Mouse (Mus musculus) neural tube, embryonic 14.5 days (tissue): ENCODE measurements at regions not wholly inside any gene's neighbourhood (a gene's known extent, or its start where the extent isn't known, plus 50 kb on each side); places are given as distances from the start of the nearest gene placed in this dataset.
"Not testable (repeated sequence)": the region's sequence is repeated elsewhere in the genome, so short reads cannot be mapped to it uniquely, and the experiment has no call there.

Experiments used
- ATAC-seq: fragments of 200-750 bp; cut with Nextera tagmentation; 2 replicates; pipeline ENCODE4 v1.8.0; 2017; ENCODE audit warnings: low read depth, mild to moderate bottlenecking, moderate TSS enrichment, moderate library complexity
- H3K27ac ChIP-seq: fragments of 300-500 bp; sonication (generic); 2 replicates; pipeline ENCODE4 v1.5.1; 2014; ENCODE audit warnings: low read depth, mild to moderate bottlenecking, control low read depth, low read length, moderate library complexity, mixed read lengths
- H3K27me3 ChIP-seq: fragments of 300-500 bp; sonication (generic); 2 replicates; pipeline ENCODE4 v1.6.1; 2014; ENCODE audit warnings: low read length; ENCODE audit not compliant: control insufficient read depth, insufficient read depth
- H3K36me3 ChIP-seq: fragments of 300-500 bp; sonication (generic); 2 replicates; pipeline ENCODE4 v1.6.1; 2014; ENCODE audit warnings: low read length, mixed read lengths; ENCODE audit not compliant: control insufficient read depth, insufficient read depth
- H3K4me1 ChIP-seq: fragments of 300-500 bp; sonication (generic); 2 replicates; pipeline ENCODE4 v1.6.1; 2014; ENCODE audit warnings: low read length; ENCODE audit not compliant: control insufficient read depth, insufficient read depth
- H3K4me2 ChIP-seq: fragments of 300-500 bp; sonication (generic); 2 replicates; pipeline ENCODE4 v1.6.1; 2014; ENCODE audit warnings: mild to moderate bottlenecking, low read depth, low read length, control low read depth
- H3K4me3 ChIP-seq: fragments of 300-500 bp; sonication (generic); 2 replicates; pipeline ENCODE4 v1.5.1; 2014; ENCODE audit warnings: low read depth, low read length, control low read depth, mixed read lengths
- H3K9ac ChIP-seq: fragments of 300-500 bp; sonication (generic); replicated peaks from 2 replicates; pipeline ENCODE4 v1.6.1; 2014; ENCODE audit warnings: low read depth, mild to moderate bottlenecking, control low read depth, low read length, mixed read lengths
- H3K9me3 ChIP-seq: fragments of 300-500 bp; sonication (generic); 2 replicates; pipeline ENCODE4 v1.6.1; 2016; ENCODE audit warnings: low read length; ENCODE audit not compliant: control insufficient read depth
- WGBS: fragments of 180-500 bp; shearing (Covaris S2); extraction: QIAGEN DNeasy Blood & Tissue Kit; methylation state at CpG from one replicate; pipeline ENCODE4 v1.1.7; 2014; 5-methylcytosine and 5-hydroxymethylcytosine counted together

GRCm38 (mm10) chr8:103686233-103686632 is 415.2 kb upstream of the Cdh5 start:
- H3K27ac ChIP-seq, H3K27me3 ChIP-seq, H3K4me1 ChIP-seq, H3K9me3 ChIP-seq, ATAC-seq, H3K4me2 ChIP-seq, H3K9ac ChIP-seq, H3K36me3 ChIP-seq, H3K4me3 ChIP-seq: not testable (repeated sequence)
- 89% methylated on average over 5 of the region's 5 CpGs for WGBS

GRCm38 (mm10) chr8:103690438-103690837 is 411.0 kb upstream of the Cdh5 start:
- Histone ChIP-seq H3K4me1 (no peaks in the 10 kb centered on the region), H3K4me3 (no peak overlapping the region), H3K27ac (no peak overlapping the region), H3K36me3 (no peaks in the 10 kb centered on the region), H3K9ac (no peak overlapping the region), H3K4me2 (no peak overlapping the region), H3K27me3 (no peaks in the 10 kb centered on the region), H3K9me3 (no peaks in the 10 kb centered on the region)
- 88% methylated on average over 1 of the region's 1 CpGs for WGBS
- ATAC-seq = no peak

- no peaks in the 10 kb centered on the region for H3K27me3 ChIP-seq
- H3K4me3 ChIP-seq = no peak overlapping the region
- no peaks in the 10 kb centered on the region for H3K9me3 ChIP-seq
- no peak overlapping the region for H3K9ac ChIP-seq
- H3K36me3 ChIP-seq = no peaks in the 10 kb centered on the region
- no peak for ATAC-seq
- no peak overlapping the region for H3K27ac ChIP-seq
- H3K4me1 ChIP-seq = no peaks in the 10 kb centered on the region
- H3K4me2 ChIP-seq = no peak overlapping the region
- 94% methylated on average over 8 of the region's 8 CpGs for WGBS
Measured at GRCm38 (mm10) chr8:103693531-103693930, 407.9 kb upstream of the Cdh5 start.

- Histone ChIP-seq H3K27ac (no peak overlapping the region), H3K36me3 (no peaks in the 10 kb centered on the region), H3K4me1 (no peaks in the 10 kb centered on the region), H3K4me2 (no peak overlapping the region), H3K9ac (no peak overlapping the region), H3K27me3 (no peaks in the 10 kb centered on the region), H3K9me3 (no peaks in the 10 kb centered on the region), H3K4me3 (no peak overlapping the region)
- ATAC-seq = no peak
- WGBS = 80% methylated on average over 7 of the region's 7 CpGs
Measured at GRCm38 (mm10) chr8:103694331-103694891, 407.0 kb upstream of the Cdh5 start.

- Histone ChIP-seq H3K27me3 (no peaks in the 10 kb centered on the region), H3K9ac (no peak overlapping the region), H3K4me3 (no peak overlapping the region), H3K36me3 (no peaks in the 10 kb centered on the region), H3K27ac (no peak overlapping the region), H3K4me2 (no peak overlapping the region), H3K9me3 (no peaks in the 10 kb centered on the region), H3K4me1 (no peaks in the 10 kb centered on the region)
- WGBS = 90% methylated on average over 1 of the region's 1 CpGs
- ATAC-seq = no peak
Measured at GRCm38 (mm10) chr8:103699016-103699520, 402.4 kb upstream of the Cdh5 start.

- Histone ChIP-seq H3K27ac (no peak overlapping the region), H3K9me3 (no peaks in the 10 kb centered on the region), H3K4me3 (no peak overlapping the region), H3K36me3 (no peaks in the 10 kb centered on the region), H3K9ac (no peak overlapping the region), H3K4me1 (no peaks in the 10 kb centered on the region), H3K27me3 (no peaks in the 10 kb centered on the region), H3K4me2 (no peak overlapping the region)
- no peak for ATAC-seq
- 71% methylated on average over 2 of the region's 2 CpGs for WGBS
Measured at GRCm38 (mm10) chr8:103702236-103702635, 399.2 kb upstream of the Cdh5 start.

GRCm38 (mm10) chr8:103706084-103706483 is 395.3 kb upstream of the Cdh5 start:
- no peak overlapping the region for H3K4me2 ChIP-seq
- H3K27ac ChIP-seq = no peak overlapping the region
- H3K4me3 ChIP-seq = no peak overlapping the region
- H3K36me3 ChIP-seq = no peaks in the 10 kb centered on the region
- H3K9me3 ChIP-seq = no peaks in the 10 kb centered on the region
- 77% methylated on average over 2 of the region's 2 CpGs for WGBS
- no peaks in the 10 kb centered on the region for H3K4me1 ChIP-seq
- H3K9ac ChIP-seq = no peak overlapping the region
- no peak for ATAC-seq
- H3K27me3 ChIP-seq = no peaks in the 10 kb centered on the region

GRCm38 (mm10) chr8:103710871-103711270 is 390.6 kb upstream of the Cdh5 start:
- not testable (repeated sequence) for H3K9ac ChIP-seq, H3K27me3 ChIP-seq, H3K9me3 ChIP-seq, H3K4me3 ChIP-seq, H3K27ac ChIP-seq, H3K4me1 ChIP-seq, H3K36me3 ChIP-seq, H3K4me2 ChIP-seq, ATAC-seq
- WGBS = 84% methylated on average over 7 of the region's 7 CpGs

GRCm38 (mm10) chr8:103717723-103718122 is 383.7 kb upstream of the Cdh5 start:
- no peaks in the 10 kb centered on the region for H3K9me3 ChIP-seq
- ATAC-seq = no peak
- H3K4me3 ChIP-seq = no peak overlapping the region
- H3K27me3 ChIP-seq = no peaks in the 10 kb centered on the region
- no peaks in the 10 kb centered on the region for H3K4me1 ChIP-seq
- WGBS = 83% methylated on average over 4 of the region's 4 CpGs
- no peak overlapping the region for H3K9ac ChIP-seq
- H3K36me3 ChIP-seq = no peaks in the 10 kb centered on the region
- no peak overlapping the region for H3K27ac ChIP-seq
- no peak overlapping the region for H3K4me2 ChIP-seq
